Mouse (Mus musculus): ENCODE results near the gene Unc13a. TPM values are rescaled to one million over a fixed set of nuclear protein-coding genes. Genes with fewer than 3 reads are reported as not detected.

Unc13a gene
- total and polyA plus RNA-seq, 2 experiments from 2014 or later: 16.2 to 69.0 TPM

DNA sequence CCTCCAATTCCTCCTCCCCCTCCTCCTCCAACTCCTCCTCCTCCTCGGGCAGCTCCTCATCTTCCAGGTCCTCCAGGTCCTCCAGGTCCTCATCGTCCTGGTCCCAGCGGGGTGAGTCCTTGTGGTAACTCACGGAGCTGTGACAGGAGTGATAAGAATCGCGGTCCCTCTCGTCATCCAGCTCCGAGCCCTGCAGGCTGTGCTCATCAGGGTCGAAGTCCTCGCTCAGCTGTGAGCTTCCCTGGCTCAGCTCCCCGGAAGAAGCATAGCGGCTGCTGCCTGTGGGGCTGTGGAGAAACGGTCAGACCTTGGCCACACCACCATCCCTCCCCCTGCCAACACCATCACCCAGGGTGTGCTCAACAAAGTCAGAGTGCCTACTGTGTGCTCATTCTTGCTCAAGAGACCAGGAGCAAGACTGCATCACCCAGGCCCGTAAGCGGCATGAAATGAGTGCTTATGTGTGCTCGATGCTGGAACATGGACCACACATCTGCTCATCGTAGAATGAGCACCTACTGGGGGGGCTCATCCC is 13.0 kb downstream of the Unc13a start:
- no peak for TF ChIP-seq CTCF (IDR thresholded peaks at IDR 0.05)
- no peaks in the 10 kb centered on the region for H3K9me3 ChIP-seq (ENCODE audit: low read length)
- no peak overlapping the region for H3K27ac ChIP-seq (ENCODE audit: low read depth, low read length)
- no peak for DNase-seq (ENCODE audit: low spot score)
- H3K4me1 ChIP-seq (ENCODE audit: insufficient read depth, low read length): no peaks in the 10 kb centered on the region
- peaks cover 5% of the 10 kb centered on the region; the same call in 1 of the 2 replicates for H3K27me3 ChIP-seq (ENCODE audit: insufficient read depth, low read length)
- ATAC-seq (ENCODE audit: low FRiP score): no peak
- H3K4me2 ChIP-seq (ENCODE audit: low read depth, low read length, poor library complexity, severe bottlenecking): no peak overlapping the region
- WGBS: 38% methylated on average over 17 of the region's 17 CpGs
- no peak overlapping the region for H3K4me3 ChIP-seq (ENCODE audit: low read depth, low read length)
- H3K9ac ChIP-seq (replicated peaks; ENCODE audit: low read length, poor library complexity, severe bottlenecking): no peak overlapping the region
- peaks cover 50% of the 10 kb centered on the region for H3K36me3 ChIP-seq (ENCODE audit: insufficient read depth, low read length)

DNA sequence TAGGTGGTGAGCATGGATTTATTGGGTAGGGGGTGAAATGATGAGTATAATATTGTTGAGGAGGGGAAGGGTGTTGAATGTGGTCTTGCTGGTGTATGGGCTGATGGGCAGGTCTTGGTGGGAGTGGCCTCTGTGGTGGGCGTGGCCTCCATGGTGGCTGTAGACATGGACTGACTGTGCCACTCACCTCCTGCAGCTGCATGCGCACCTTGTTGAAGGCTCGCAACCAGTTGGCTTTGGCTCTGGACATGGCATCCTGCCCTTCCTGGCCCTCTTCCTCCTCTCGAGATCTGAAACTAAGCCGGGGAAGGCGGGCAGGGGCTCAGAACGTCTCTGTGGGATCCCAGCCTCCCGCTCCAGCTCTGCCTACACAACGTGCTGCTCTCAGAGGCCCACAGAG is 13.7 kb downstream of the Unc13a start:
- H3K36me3 ChIP-seq (ENCODE audit: insufficient read depth, low read length): peaks cover 53% of the 10 kb centered on the region
- no peaks in the 10 kb centered on the region for H3K4me1 ChIP-seq (ENCODE audit: insufficient read depth, low read length)
- no peak overlapping the region for H3K4me2 ChIP-seq (ENCODE audit: low read depth, low read length, poor library complexity, severe bottlenecking)
- ATAC-seq (ENCODE audit: low FRiP score): no peak
- peaks cover 5% of the 10 kb centered on the region; the same call in 1 of the 2 replicates for H3K27me3 ChIP-seq (ENCODE audit: insufficient read depth, low read length)
- WGBS: 34% methylated on average over 8 of the region's 9 CpGs
- no peak overlapping the region for H3K27ac ChIP-seq (ENCODE audit: low read depth, low read length)
- TF ChIP-seq CTCF (IDR thresholded peaks at IDR 0.05): no peak
- 0 out of 2 replicates have a peak overlapping the region, but pooled peaks have one; percentile 2 for H3K9ac ChIP-seq (replicated peaks; ENCODE audit: low read length, poor library complexity, severe bottlenecking)
- no peaks in the 10 kb centered on the region for H3K9me3 ChIP-seq (ENCODE audit: low read length)
- DNase-seq (ENCODE audit: low spot score): no peak
- H3K4me3 ChIP-seq (ENCODE audit: low read depth, low read length): no peak overlapping the region

DNA sequence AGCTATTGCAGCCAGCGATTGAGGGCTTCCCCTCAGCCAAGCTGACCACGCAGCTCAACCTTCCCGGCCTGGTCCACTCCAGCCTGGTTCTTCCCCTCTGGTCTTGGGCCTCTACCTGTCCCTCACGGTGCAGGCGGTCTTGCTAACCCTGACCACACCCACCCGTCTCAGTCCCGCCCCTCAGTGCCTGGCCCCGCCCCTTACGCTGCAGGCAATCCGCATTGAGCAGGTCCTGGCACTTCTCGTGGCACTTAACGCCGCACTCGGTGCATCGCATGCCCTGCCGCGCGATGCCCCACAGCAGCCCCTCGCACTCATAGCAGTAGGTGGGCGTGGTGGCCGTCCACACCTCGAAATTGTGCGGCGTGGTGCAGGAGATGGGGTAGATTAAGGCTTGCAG is 17.0 kb downstream of the Unc13a start:
- no peaks in the 10 kb centered on the region for H3K9me3 ChIP-seq (ENCODE audit: low read length)
- 7% methylated on average over 24 of the region's 24 CpGs for WGBS
- no peak for TF ChIP-seq CTCF (IDR thresholded peaks at IDR 0.05)
- no peak overlapping the region for H3K27ac ChIP-seq (ENCODE audit: low read depth, low read length)
- ATAC-seq (ENCODE audit: low FRiP score): peak; percentile 24; the same call in 1 of the 2 replicates
- no peaks in the 10 kb centered on the region for H3K4me1 ChIP-seq (ENCODE audit: insufficient read depth, low read length)
- H3K4me3 ChIP-seq (ENCODE audit: low read depth, low read length): no peak overlapping the region
- H3K36me3 ChIP-seq (ENCODE audit: insufficient read depth, low read length): peaks cover 61% of the 10 kb centered on the region
- H3K27me3 ChIP-seq (ENCODE audit: insufficient read depth, low read length): peaks cover 5% of the 10 kb centered on the region; the same call in 1 of the 2 replicates
- no peak overlapping the region for H3K9ac ChIP-seq (replicated peaks; ENCODE audit: low read length, poor library complexity, severe bottlenecking)
- no peak overlapping the region for H3K4me2 ChIP-seq (ENCODE audit: low read depth, low read length, poor library complexity, severe bottlenecking)
- DNase-seq (ENCODE audit: low spot score): no peak

DNA sequence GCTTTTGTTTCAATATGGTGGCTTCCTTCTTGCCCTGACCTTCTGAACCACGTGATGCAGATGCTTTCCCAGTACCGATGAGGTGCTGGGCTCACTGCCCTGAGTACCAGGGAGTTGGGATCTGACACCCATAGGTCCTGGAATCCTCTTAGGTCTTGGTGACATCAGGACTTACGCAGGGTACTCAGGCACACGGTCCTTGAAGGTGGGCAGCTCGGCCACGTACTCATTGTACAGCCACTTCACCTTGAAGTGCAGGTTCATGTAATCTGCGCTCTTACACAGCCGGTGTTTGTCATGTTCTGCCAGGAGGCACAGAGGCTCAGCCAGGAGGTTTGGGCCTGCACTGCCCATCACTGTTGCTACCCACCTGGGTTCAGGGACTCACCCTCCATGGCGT is 26.0 kb downstream of the Unc13a start:
- Histone ChIP-seq H3K9ac (replicated peaks; ENCODE audit: low read length, poor library complexity, severe bottlenecking) (no peak overlapping the region), H3K9me3 (ENCODE audit: low read length) (no peaks in the 10 kb centered on the region), H3K4me1 (ENCODE audit: insufficient read depth, low read length) (no peaks in the 10 kb centered on the region), H3K27ac (ENCODE audit: low read depth, low read length) (no peak overlapping the region), H3K36me3 (ENCODE audit: insufficient read depth, low read length) (peaks cover 69% of the 10 kb centered on the region), H3K27me3 (ENCODE audit: insufficient read depth, low read length) (no peaks in the 10 kb centered on the region), H3K4me3 (ENCODE audit: low read depth, low read length) (no peak overlapping the region), H3K4me2 (ENCODE audit: low read depth, low read length, poor library complexity, severe bottlenecking) (no peak overlapping the region)
- DNase-seq (ENCODE audit: low spot score): no peak
- no peak for ATAC-seq (ENCODE audit: low FRiP score)
- TF ChIP-seq CTCF (IDR thresholded peaks at IDR 0.05): no peak
- WGBS: 83% methylated on average over 9 of the region's 9 CpGs

DNA sequence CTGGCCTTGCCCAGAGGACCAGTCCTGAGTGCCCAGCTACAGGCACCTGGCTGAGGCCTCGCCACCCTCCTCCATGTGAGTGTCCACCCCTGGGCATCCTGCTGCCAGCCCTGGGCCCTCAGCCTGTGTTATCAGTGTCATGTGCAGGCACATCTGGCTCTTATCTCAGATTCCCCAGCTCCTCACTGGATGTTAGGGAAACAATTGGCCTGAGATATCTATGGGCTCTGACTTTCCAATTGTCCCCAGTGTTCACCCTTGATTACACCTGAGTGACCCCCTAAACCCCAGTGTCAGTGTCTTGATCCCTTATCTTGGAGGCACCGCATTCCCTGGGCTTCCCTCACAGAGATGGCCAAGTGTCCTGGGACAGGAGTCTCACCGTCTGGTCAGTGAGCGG is 32.2 kb downstream of the Unc13a start:
- no peaks in the 10 kb centered on the region for H3K9me3 ChIP-seq (ENCODE audit: low read length)
- no peak for ATAC-seq (ENCODE audit: low FRiP score)
- H3K4me3 ChIP-seq (ENCODE audit: low read depth, low read length): no peak overlapping the region
- peaks cover 58% of the 10 kb centered on the region for H3K36me3 ChIP-seq (ENCODE audit: insufficient read depth, low read length)
- no peak overlapping the region for H3K9ac ChIP-seq (replicated peaks; ENCODE audit: low read length, poor library complexity, severe bottlenecking)
- no peak for TF ChIP-seq CTCF (IDR thresholded peaks at IDR 0.05)
- DNase-seq (ENCODE audit: low spot score): no peak
- H3K27me3 ChIP-seq (ENCODE audit: insufficient read depth, low read length): no peaks in the 10 kb centered on the region
- H3K4me2 ChIP-seq (ENCODE audit: low read depth, low read length, poor library complexity, severe bottlenecking): no peak overlapping the region
- 74% methylated on average over 4 of the region's 4 CpGs for WGBS
- no peak overlapping the region for H3K27ac ChIP-seq (ENCODE audit: low read depth, low read length)
- H3K4me1 ChIP-seq (ENCODE audit: insufficient read depth, low read length): no peaks in the 10 kb centered on the region

DNA sequence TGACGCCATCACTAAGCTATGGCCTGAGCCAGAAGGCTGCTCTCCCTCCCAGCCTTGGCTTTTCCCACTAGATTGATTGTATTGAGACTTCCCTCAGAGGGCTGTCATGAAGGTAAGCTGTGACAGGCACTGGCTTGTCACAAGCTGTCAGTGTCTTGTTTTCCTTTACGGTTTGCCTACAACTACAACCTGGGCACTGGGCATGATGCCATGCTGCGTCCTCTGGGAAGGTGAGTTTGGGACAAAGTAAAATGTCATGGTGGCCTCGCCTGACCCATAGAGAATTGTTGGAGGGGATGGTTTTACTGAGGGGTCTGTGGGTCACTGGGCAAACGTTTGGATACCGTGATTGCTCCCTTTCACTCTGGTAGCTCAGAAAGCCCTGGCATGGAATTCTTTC is 33.2 kb downstream of the Unc13a start:
- H3K36me3 ChIP-seq (ENCODE audit: insufficient read depth, low read length): peaks cover 56% of the 10 kb centered on the region
- no peaks in the 10 kb centered on the region for H3K9me3 ChIP-seq (ENCODE audit: low read length)
- DNase-seq (ENCODE audit: low spot score) (no peak), ATAC-seq (ENCODE audit: low FRiP score) (no peak)
- no peaks in the 10 kb centered on the region for H3K4me1 ChIP-seq (ENCODE audit: insufficient read depth, low read length)
- TF ChIP-seq CTCF (IDR thresholded peaks at IDR 0.05): no peak
- H3K27ac ChIP-seq (ENCODE audit: low read depth, low read length): no peak overlapping the region
- H3K27me3 ChIP-seq (ENCODE audit: insufficient read depth, low read length): no peaks in the 10 kb centered on the region
- no peak overlapping the region for H3K4me2 ChIP-seq (ENCODE audit: low read depth, low read length, poor library complexity, severe bottlenecking)
- WGBS: 73% methylated on average over 6 of the region's 6 CpGs
- no peak overlapping the region for H3K4me3 ChIP-seq (ENCODE audit: low read depth, low read length)
- H3K9ac ChIP-seq (replicated peaks; ENCODE audit: low read length, poor library complexity, severe bottlenecking): no peak overlapping the region
